11 mouse cellular contexts compared by ENCODE assay signal in the genomic region with DNA sequence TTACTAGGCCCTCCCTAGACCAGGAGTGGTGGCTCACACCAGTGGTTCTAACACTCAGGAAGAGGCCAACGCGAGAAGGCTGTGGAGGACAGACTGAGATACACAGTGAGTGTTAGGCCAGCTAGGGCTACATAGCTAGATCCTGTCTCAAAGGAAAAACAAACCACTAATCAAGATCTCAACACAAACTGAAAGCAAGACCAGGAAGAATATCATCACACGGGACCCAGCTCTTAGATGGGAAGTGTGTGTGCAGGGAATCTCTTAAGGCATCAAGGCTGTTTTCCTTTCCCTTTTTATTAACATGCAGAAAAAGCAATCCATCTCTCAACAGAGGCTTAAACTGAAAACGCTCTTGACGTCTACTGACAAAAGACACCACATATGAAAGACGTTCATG. TPM values are rescaled to one million over a fixed set of nuclear protein-coding genes. Genes with fewer than 3 reads are reported as not detected.
DNase-seq lines count a peak whose midpoint lies in the region; ATAC-seq and TF ChIP-seq lines count a peak whose summit lies in the region.
"Had no signal": no experiment of that assay in that cellular context is flagged by ENCODE, and none has a peak within 500 bp of the region (broad histone marks: within the 10 kb centered on the region; RNA-seq: fewer than 3 reads in every experiment).

No protein-coding gene starts in this region.

- no peaks in the 10 kb centered on the region for H3K9me3 ChIP-seq in heart, postnatal 0 days (replicated peaks; ENCODE audit: control insufficient read depth, low read length)
- no peaks in the 10 kb centered on the region for H3K9me3 ChIP-seq in midbrain, embryonic 16.5 days (replicated peaks; ENCODE audit: control insufficient read depth, low read length, poor library complexity, severe bottlenecking)

- TF ChIP-seq CTCF in heart, postnatal 0 days (IDR thresholded peaks at IDR 0.05; ENCODE audit: low read depth): no peak
- TF ChIP-seq CTCF in bone marrow macrophage, adult 2 months (IDR thresholded peaks at IDR 0.05; ENCODE audit: low read depth, low read length): no peak

- peaks cover 8% of the 10 kb centered on the region; the same call in 1 of the 2 replicates for H3K36me3 ChIP-seq in heart, postnatal 0 days (replicated peaks; ENCODE audit: control insufficient read depth, insufficient read depth, low read length)
- no peaks in the 10 kb centered on the region for H3K36me3 ChIP-seq in midbrain, embryonic 16.5 days (ENCODE audit: control insufficient read depth, insufficient read depth, low read length)

- no peaks in the 10 kb centered on the region for H3K27me3 ChIP-seq in heart, postnatal 0 days (ENCODE audit: control insufficient read depth, insufficient read depth, low read length)
- H3K27me3 ChIP-seq in midbrain, embryonic 16.5 days (ENCODE audit: control insufficient read depth, insufficient read depth, low read depth, low read length): no peaks in the 10 kb centered on the region
- H3K27me3 ChIP-seq: Patski had no signal

- H3K9ac ChIP-seq in heart, postnatal 0 days (replicated peaks; ENCODE audit: low read depth, low read length): no peak overlapping the region
- 0 out of 2 replicates have a peak overlapping the region, but pooled peaks have one; percentile 7 for H3K9ac ChIP-seq in midbrain, embryonic 16.5 days (ENCODE audit: low read depth, low read length)

- ATAC-seq in heart, postnatal 0 days (ENCODE audit: insufficient read depth, low read depth): no peak
- ATAC-seq in midbrain, embryonic 16.5 days: no peak
- ATAC-seq: Patski had no signal

- H3K27ac ChIP-seq in heart, postnatal 0 days (ENCODE audit: low read depth): peak overlapping the region; percentile 46
- 0 out of 2 replicates have a peak overlapping the region, but pooled peaks have one; percentile 9 for H3K27ac ChIP-seq in bone marrow macrophage, adult 2 months (ENCODE audit: insufficient read depth, low read depth, low read length)
- H3K27ac ChIP-seq in midbrain, embryonic 16.5 days (ENCODE audit: low read length): no peak overlapping the region

- peak overlapping the region; percentile 85 for H3K4me2 ChIP-seq in heart, postnatal 0 days (ENCODE audit: low read depth, low read length)
- H3K4me2 ChIP-seq in midbrain, embryonic 16.5 days (ENCODE audit: low read length): peak overlapping the region; percentile 74

- peaks cover 24% of the 10 kb centered on the region for H3K4me1 ChIP-seq in heart, postnatal 0 days (ENCODE audit: control insufficient read depth, insufficient read depth)
- H3K4me1 ChIP-seq in bone marrow macrophage, adult 2 months (ENCODE audit: control insufficient read depth, insufficient read depth, low read length): peaks cover 29% of the 10 kb centered on the region
- H3K4me1 ChIP-seq in midbrain, embryonic 16.5 days (ENCODE audit: control insufficient read depth, insufficient read depth, low read length): peaks cover 29% of the 10 kb centered on the region

- TF ChIP-seq POLR2A in bone marrow macrophage, adult 2 months (IDR thresholded peaks at IDR 0.05; ENCODE audit: borderline replicate concordance, low read depth, low read length): no peak

- 30% methylated on average over 6 of the region's 6 CpGs for WGBS in heart, postnatal 0 days
- 66% methylated on average over 6 of the region's 6 CpGs for WGBS in midbrain, embryonic 16.5 days

- TF ChIP-seq EP300 in heart, postnatal 0 days (IDR thresholded peaks at IDR 0.05; ENCODE audit: low read depth): no peak

- DNase-seq in heart, postnatal 0 days (ENCODE audit: low spot score): no peak
- no peak for DNase-seq in heart, adult 9 months (ENCODE audit: low spot score in 2 of 2)
- DNase-seq in induced T-regulatory cell, adult 2 months (ENCODE audit: low read depth): peak; percentile 42
- DNase-seq in adrenal gland, postnatal 10 days: no peak
- DNase-seq in urinary bladder, adult 2 months (ENCODE audit: low spot score): no peak
- no peak for DNase-seq in cerebellum, postnatal 36 days
- DNase-seq: cerebellum, adult 9-11 months had no signal

- 0 out of 2 replicates have a peak overlapping the region, but pooled peaks have one; percentile 2 for H3K4me3 ChIP-seq in heart, postnatal 0 days (ENCODE audit: low read depth, low read length)
- H3K4me3 ChIP-seq in bone marrow macrophage, adult 2 months (ENCODE audit: insufficient read depth, low read length): peak overlapping the region; percentile 50
- H3K4me3 ChIP-seq in midbrain, embryonic 16.5 days (ENCODE audit: low read depth, low read length): 0 out of 2 replicates have a peak overlapping the region, but pooled peaks have one; percentile 2

RNA-seq across cellular contexts. Expression of a gene that starts 2.0 kb away (rescaled TPM):
- total RNA-seq in heart, postnatal 0 days (2014; rRNA removed; ENCODE audit: low replicate concordance): 15.5 and 18.7 TPM in 2 replicates
- polyA plus RNA-seq in heart, postnatal 0 days (2015; fragmentation: Nextera tagmentation; extraction: Ambion mirVana): 5.4 and 6.1 TPM in 2 replicates
- polyA plus RNA-seq in bone marrow macrophage, adult 2 months (2012; ENCODE audit: insufficient read depth, insufficient read length, missing spikeins): 20.8 and 27.5 TPM in 2 replicates
- polyA plus RNA-seq in midbrain, embryonic 16.5 days (2015; fragmentation: Nextera tagmentation; extraction: Ambion mirVana): 8.7 and 14.7 TPM in 2 replicates
- 10 to 100 TPM; 21.4 to 25.0 TPM for total RNA-seq in adrenal gland, postnatal 10 days (2021)
- 8.5 and 10.7 TPM in 2 replicates for polyA plus RNA-seq in urinary bladder, adult 2 months (2012; rRNA removed)

RNA-seq across cellular contexts. Expression of a gene that starts 11.5 kb away (rescaled TPM):
- 17.9 and 58.4 TPM in 2 replicates for total RNA-seq in heart, postnatal 0 days (2014; rRNA removed; ENCODE audit: low replicate concordance)
- 5.9 and 6.7 TPM in 2 replicates for polyA plus RNA-seq in heart, postnatal 0 days (2015; fragmentation: Nextera tagmentation; extraction: Ambion mirVana)
- 16.7 and 21.0 TPM in 2 replicates for polyA plus RNA-seq in bone marrow macrophage, adult 2 months (2012; ENCODE audit: insufficient read depth, insufficient read length, missing spikeins)
- polyA plus RNA-seq in midbrain, embryonic 16.5 days (2015; fragmentation: Nextera tagmentation; extraction: Ambion mirVana): 27.4 and 31.6 TPM in 2 replicates
- 10 to 100 TPM; 30.1 to 38.4 TPM for total RNA-seq in adrenal gland, postnatal 10 days (2021)
- polyA plus RNA-seq in urinary bladder, adult 2 months (2012; rRNA removed): 14.0 and 15.4 TPM in 2 replicates

RNA-seq across cellular contexts. Expression of a gene that starts 25.1 kb away (rescaled TPM):
- total RNA-seq in heart, postnatal 0 days (2014; rRNA removed; ENCODE audit: low replicate concordance): 0.88 and 14.7 TPM in 2 replicates
- not detected in 2 replicates for polyA plus RNA-seq in heart, postnatal 0 days (2015; fragmentation: Nextera tagmentation; extraction: Ambion mirVana)
- polyA plus RNA-seq in bone marrow macrophage, adult 2 months (2012; ENCODE audit: insufficient read depth, insufficient read length, missing spikeins): not detected in 2 replicates
- polyA plus RNA-seq in midbrain, embryonic 16.5 days (2015; fragmentation: Nextera tagmentation; extraction: Ambion mirVana): not detected in 2 replicates
- not detected for total RNA-seq in adrenal gland, postnatal 10 days (2021)
- polyA plus RNA-seq in urinary bladder, adult 2 months (2012; rRNA removed): not detected in 2 replicates
- total RNA-seq: layer of hippocampus, postnatal 14 days had no signal
- polyA plus RNA-seq: Patski had no signal
